Mouse (Mus musculus) layer of hippocampus, postnatal 10 days (tissue): ENCODE measurements at regions not wholly inside any gene's neighbourhood (a gene's known extent, or its start where the extent isn't known, plus 50 kb on each side); places are given as distances from the start of the nearest gene placed in this dataset.

ENCODE experiments used
- DNase-seq, 2 experiments: peaks; one replicate each; pipeline ENCODE4 v3.0.0; 2021; ENCODE audit warnings: low spot score in 2 of 2

- no peak for DNase-seq
These were observed 96.4 kb upstream of the Id4 start for GRCm38 (mm10) chr13:48164586-48164985.

DNA sequence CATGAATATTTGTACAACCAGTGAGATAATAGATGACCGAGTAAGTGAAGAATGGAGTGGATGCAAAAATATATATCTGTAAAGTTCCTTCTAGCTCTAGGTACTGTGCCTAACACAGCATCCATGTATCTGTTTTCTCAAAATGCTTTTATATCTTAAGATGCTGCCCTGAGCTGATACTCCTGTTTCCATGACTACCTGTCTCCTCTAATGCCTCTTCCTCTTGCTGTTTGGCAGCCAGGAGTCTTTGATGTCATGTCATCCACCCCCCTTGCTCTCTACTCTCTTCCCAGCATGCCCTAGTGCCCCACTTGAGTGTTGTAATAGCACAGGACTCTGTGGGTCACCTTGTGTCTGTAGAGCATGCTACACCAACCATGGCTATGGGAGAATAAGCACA is 95.2 kb upstream of the Id4 start:
- DNase-seq, result no peak

DNA sequence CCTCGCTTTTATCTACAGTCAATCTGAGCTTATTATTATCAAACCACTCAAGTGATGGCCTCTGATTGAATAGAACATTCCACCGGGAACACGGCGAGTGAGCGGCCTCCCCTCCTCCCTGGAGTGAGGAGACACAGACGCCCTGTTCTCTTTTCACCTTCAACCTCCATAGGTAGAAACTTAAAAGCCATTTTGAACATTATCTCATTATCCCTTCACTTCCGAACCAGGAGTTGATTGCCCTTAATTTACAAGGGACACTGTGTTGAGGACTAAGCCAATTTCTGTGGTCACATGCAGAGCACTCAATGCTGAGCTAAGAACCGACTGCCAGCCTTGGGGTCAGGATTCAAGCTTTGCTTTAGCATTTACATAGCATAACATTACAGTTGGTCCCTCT is 93.1 kb upstream of the Id4 start:
- no peak for DNase-seq

- no peak for DNase-seq
These were observed 89.6 kb upstream of the Id4 start for GRCm38 (mm10) chr13:48171309-48171953.

DNA sequence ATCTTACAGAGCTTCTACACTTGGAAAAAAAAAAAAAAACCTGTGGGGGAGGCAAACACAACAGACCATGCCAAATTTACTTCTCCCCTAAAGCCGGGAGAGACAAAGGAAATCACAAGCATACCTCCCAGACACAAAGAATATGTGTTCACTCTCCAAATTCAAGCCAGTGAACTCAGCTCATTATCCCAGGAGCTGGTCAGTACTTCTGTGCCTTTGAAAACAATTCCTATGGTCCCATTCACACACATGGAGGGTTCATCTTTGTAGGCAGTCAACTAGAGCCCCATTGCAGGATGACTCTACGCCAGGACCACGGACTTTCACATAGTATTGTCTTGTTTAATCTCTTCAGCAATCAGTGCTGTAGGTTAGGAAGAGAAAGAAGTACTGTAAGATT is 89.0 kb upstream of the Id4 start:
- no peak for DNase-seq

DNA sequence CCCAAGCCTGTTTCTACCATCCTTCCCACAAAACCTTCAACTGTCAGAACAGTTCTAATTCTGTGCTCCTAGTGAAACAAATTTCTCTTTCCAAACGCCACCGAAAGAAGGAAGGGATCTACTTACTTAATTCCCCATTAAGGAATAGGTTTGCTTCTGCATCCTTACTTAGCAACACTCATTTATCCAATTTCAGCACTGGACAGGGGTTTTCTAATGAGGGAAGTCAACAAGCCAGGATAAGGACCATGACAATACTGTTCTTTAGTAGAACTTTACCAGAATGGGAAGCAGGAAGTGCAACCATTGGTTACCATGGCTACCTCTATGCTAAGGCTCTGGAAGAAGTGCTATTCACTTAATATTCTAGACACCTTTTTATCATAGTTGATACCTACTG is 68.6 kb upstream of the Id4 start:
- no peak for DNase-seq

GRCm38 (mm10) chr13:48193942-48194341 is 67.1 kb upstream of the Id4 start:
- no peak for DNase-seq

DNA sequence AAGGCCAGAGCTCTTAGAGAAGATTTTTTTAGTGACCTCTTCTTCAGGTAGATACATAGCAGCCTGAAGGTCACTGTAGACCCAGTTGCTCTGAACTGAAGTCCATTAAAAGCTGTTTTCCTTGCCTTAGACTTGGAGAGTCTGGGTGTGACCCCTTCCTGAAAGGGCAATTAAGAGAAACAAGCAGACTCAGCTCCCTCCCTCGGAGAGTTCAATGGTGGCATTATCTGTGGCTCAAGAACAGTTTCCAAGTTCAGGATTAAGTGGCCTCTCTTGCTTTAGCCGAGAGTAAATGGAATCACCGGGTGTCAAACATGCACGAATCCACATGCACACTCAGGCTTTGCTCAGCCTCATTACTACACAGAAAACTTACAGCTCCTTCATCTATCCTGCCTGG is 53.2 kb upstream of the Id4 start:
- DNase-seq, result no peak
